Mouse (Mus musculus): ENCODE results near the gene Unc50. TPM values are rescaled to one million over a fixed set of nuclear protein-coding genes. Genes with fewer than 3 reads are reported as not detected.

The Unc50 gene
- polyA plus RNA-seq, 1 experiment = 82.8 TPM

DNA sequence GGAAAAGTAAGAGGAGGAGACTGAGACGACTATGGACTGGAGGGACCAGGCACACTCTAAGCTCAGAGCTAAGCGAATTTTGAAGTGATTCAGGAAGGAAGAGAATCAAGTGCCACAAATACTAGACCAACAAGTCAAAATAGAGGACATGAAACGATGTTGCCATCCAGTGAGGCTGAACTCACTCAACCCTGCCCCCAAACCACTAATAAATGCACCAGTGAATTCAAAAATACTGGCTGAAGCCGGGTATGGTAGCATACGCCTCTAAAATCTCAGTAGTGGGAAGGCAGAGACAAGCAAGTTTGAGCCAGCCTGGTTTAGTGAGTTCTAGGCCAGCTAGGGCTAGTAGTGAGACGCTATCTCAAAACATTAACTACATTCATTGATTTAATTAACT is 50.8 kb downstream of the Unc50 start:
- H3K4me3 ChIP-seq (ENCODE audit: insufficient read depth, low read length) = no peak overlapping the region
- TF ChIP-seq CTCF (IDR thresholded peaks at IDR 0.05; ENCODE audit: borderline replicate concordance, insufficient read depth, low read length) (no peak), POLR2A (IDR thresholded peaks at IDR 0.05; ENCODE audit: low read depth, low read length) (no peak)
- no peaks in the 10 kb centered on the region for H3K4me1 ChIP-seq (ENCODE audit: control insufficient read depth, insufficient read depth, low read length)

DNA sequence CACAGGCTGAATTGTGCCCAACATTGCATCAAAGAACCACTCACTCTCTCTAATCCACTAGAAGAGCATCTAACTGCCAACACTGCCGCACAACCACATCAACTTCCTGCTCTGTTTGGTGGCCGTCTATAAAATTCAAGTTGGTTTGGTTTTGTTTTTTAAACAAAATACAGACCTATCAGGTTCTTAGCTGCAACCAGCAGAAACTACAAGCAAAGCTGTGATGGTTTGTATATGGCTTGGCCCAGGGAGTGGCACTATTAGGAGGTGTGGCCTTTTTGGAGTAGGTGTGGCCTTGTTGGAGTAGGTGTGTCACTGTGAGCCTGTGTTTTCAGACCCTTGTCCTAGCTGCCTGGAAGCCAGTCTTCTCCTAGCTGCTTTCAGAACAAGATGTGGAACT is 51.4 kb downstream of the Unc50 start:
- no peak for TF ChIP-seq CTCF (IDR thresholded peaks at IDR 0.05; ENCODE audit: borderline replicate concordance, insufficient read depth, low read length)
- no peaks in the 10 kb centered on the region for H3K4me1 ChIP-seq (ENCODE audit: control insufficient read depth, insufficient read depth, low read length)
- no peak overlapping the region for H3K4me3 ChIP-seq (ENCODE audit: insufficient read depth, low read length)
- no peak overlapping the region for H3K27ac ChIP-seq (ENCODE audit: insufficient read depth, low read length)

More for the DNA sequence above, 50.8 kb downstream of the Unc50 start:
- no peak overlapping the region for H3K27ac ChIP-seq (ENCODE audit: insufficient read depth, low read length)

DNA sequence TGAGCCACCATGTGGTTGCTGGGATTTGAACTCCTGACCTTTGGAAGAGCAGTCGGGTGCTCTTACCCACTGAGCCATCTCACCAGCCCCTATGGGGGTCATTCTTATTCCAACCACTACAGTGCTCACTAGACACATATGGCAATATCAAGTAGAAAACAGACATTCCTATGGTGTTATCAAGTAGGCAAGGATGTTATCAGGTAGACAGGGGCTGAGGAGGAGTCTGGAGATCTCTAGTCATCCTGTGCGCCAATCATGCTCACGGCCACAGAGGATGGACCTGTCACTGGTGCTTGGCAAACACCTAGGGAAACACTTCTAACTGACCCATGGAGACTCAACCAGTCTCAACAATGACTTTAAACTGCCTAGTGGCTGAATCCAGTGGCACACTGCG is 54.7 kb downstream of the Unc50 start:
- Histone ChIP-seq H3K4me1 (ENCODE audit: control insufficient read depth, insufficient read depth, low read length) (no peaks in the 10 kb centered on the region), H3K4me3 (ENCODE audit: insufficient read depth, low read length) (no peak overlapping the region), H3K27ac (ENCODE audit: insufficient read depth, low read length) (no peak overlapping the region)
- TF ChIP-seq CTCF (IDR thresholded peaks at IDR 0.05; ENCODE audit: borderline replicate concordance, insufficient read depth, low read length) (no peak), POLR2A (IDR thresholded peaks at IDR 0.05; ENCODE audit: low read depth, low read length) (no peak)

DNA sequence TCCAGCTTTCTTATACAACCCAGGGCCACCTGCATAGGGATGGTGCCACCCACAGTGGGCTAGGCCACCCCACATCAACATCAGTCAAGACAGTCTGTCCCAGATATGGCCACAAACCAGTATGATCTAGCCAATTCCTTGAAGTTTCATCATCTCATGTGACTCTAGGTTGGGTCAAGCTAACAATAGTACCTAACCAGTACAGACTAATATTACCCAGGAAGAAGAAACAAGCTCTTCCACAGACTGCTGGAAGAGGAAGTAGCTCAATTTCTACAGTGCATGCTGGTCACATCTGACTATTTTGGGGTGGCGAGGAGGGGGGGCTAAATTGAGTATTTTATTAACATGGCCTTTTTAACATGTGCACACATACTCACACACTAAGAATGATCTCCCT is 56.5 kb downstream of the Unc50 start:
- Histone ChIP-seq H3K4me3 (ENCODE audit: insufficient read depth, low read length) (no peak overlapping the region), H3K4me1 (ENCODE audit: control insufficient read depth, insufficient read depth, low read length) (no peaks in the 10 kb centered on the region), H3K27ac (ENCODE audit: insufficient read depth, low read length) (no peak overlapping the region)
- TF ChIP-seq POLR2A (IDR thresholded peaks at IDR 0.05; ENCODE audit: low read depth, low read length) = no peak
- TF ChIP-seq CTCF (IDR thresholded peaks at IDR 0.05; ENCODE audit: borderline replicate concordance, insufficient read depth, low read length) = no peak

DNA sequence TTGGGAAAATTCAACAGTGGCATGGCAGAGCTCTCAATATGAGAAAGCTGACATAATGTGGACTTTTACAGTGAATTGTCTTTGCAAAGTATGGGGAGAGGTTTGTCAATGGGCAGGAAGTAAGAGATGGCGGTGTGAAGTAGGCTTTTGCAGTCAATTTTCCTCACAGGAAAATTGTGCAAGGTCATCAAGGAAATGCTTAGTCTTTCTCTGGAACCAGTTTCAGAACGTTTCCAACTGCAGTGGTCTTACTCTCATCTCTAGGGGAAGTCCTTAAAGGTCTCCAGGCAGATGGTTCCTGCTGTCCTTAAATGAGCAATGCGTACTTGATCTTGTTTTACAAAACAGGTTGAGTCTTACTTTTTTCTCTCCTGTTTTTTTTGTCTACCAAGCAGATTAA is 57.1 kb downstream of the Unc50 start:
- TF ChIP-seq POLR2A (IDR thresholded peaks at IDR 0.05; ENCODE audit: low read depth, low read length) = no peak
- no peak for TF ChIP-seq CTCF (IDR thresholded peaks at IDR 0.05; ENCODE audit: borderline replicate concordance, insufficient read depth, low read length)
- Histone ChIP-seq H3K27ac (ENCODE audit: insufficient read depth, low read length) (no peak overlapping the region), H3K4me1 (ENCODE audit: control insufficient read depth, insufficient read depth, low read length) (no peaks in the 10 kb centered on the region), H3K4me3 (ENCODE audit: insufficient read depth, low read length) (no peak overlapping the region)

DNA sequence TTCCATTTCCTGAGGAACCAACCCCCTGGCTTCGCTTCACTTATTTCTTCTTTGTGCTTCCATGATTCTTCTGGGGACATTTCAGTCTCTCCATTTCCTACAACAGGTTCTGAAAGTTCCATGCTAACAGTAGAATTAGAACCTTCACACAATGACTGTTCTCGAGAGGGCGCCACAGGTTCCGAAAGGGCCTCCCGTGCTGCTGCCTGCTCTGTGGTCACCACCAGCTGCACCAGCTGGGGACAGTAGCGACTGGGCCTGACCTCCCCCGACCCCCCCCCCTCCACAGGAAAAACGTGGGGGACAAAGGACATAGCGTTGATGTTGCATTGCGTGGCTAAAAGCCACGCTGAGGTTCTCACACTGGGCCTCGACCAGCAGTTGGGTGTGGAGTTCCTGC is 58.6 kb downstream of the Unc50 start:
- TF ChIP-seq POLR2A (IDR thresholded peaks at IDR 0.05; ENCODE audit: low read depth, low read length) (no peak), CTCF (IDR thresholded peaks at IDR 0.05; ENCODE audit: borderline replicate concordance, insufficient read depth, low read length) (no peak)
- Histone ChIP-seq H3K4me3 (ENCODE audit: insufficient read depth, low read length) (no peak overlapping the region), H3K27ac (ENCODE audit: insufficient read depth, low read length) (no peak overlapping the region), H3K4me1 (ENCODE audit: control insufficient read depth, insufficient read depth, low read length) (no peaks in the 10 kb centered on the region)

Other genes starting within 250 kb of the Unc50 start
- 0.14 TPM in 1 of 2 replicates, not detected in the other for gene Cnga3, start 215.7 kb upstream of the Unc50 start, polyA plus RNA-seq (2011; ENCODE audit: insufficient read length, low read depth, missing spikeins)
- 11.0 and 11.4 TPM in 2 replicates for gene Inpp4a, start 130.3 kb upstream of the Unc50 start, polyA plus RNA-seq (2011; ENCODE audit: insufficient read length, low read depth, missing spikeins)
- gene Coa5, start within 50 bp of the Unc50 start, polyA plus RNA-seq (2011; ENCODE audit: insufficient read length, low read depth, missing spikeins) = 70.2 and 76.7 TPM in 2 replicates
- 1.6 and 2.2 TPM in 2 replicates for gene Mgat4a, start 110.9 kb downstream of the Unc50 start, polyA plus RNA-seq (2011; ENCODE audit: insufficient read length, low read depth, missing spikeins)

Data from embryonic fibroblast, embryonic 13.5 days (primary cell).